Comparison of ENCODE assay signal across 23 mouse cellular contexts in genomic region chr2:119174866-119175265, GRCm38 (mm10). TPM values are rescaled to one million over a fixed set of nuclear protein-coding genes. Genes with fewer than 3 reads are reported as not detected.
A peak's percentile ranks its signal among the peaks of the same experiment; 100 is the strongest.
DNase-seq lines count a peak whose midpoint lies in the region; ATAC-seq and TF ChIP-seq lines count a peak whose summit lies in the region.
"Had no signal": no experiment of that assay in that cellular context is flagged by ENCODE, and none has a peak within 500 bp of the region (broad histone marks: within the 10 kb centered on the region; RNA-seq: fewer than 3 reads in every experiment).

No protein-coding gene starts in this region.

- DNase-seq in hindbrain, embryonic 11.5 days (ENCODE audit: low spot score) = no peak
- DNase-seq in Patski (ENCODE audit: low read depth, low spot score) = no peak
- no peak for DNase-seq in layer of hippocampus, postnatal 10 days (ENCODE audit: low spot score in 2 of 2)
- DNase-seq: adrenal gland, adult 8-10 months; cerebellum, adult 9-11 months; gastrocnemius, adult 2 months; liver, postnatal 0 days; thymus, adult 18-20 months had no signal

- ATAC-seq in hindbrain, embryonic 11.5 days (ENCODE audit: low FRiP score) = no peak
- ATAC-seq in hindbrain, embryonic 13.5 days (ENCODE audit: low FRiP score) = no peak
- ATAC-seq in neural tube, embryonic 12.5 days (ENCODE audit: low FRiP score, low read depth) = no peak
- no peak for ATAC-seq in neural tube, embryonic 15.5 days (ENCODE audit: low FRiP score)
- peak; percentile 16 for ATAC-seq in Patski
- no peak for ATAC-seq in stomach, embryonic 16.5 days (ENCODE audit: insufficient read depth, low FRiP score)
- ATAC-seq in activated CD4-positive, CD25-positive, alpha-beta regulatory T cell, adult 4 months = no peak
- ATAC-seq: inflammation-experienced regulatory T-cells, adult 6 months; liver, postnatal 0 days had no signal

- in situ Hi-C loops in Patski (cut with MboI; ENCODE audit: low pct_unique_long_range_greater_than_20kb) = no loop called here

- peaks cover 5% of the 10 kb centered on the region; the same call in 1 of the 2 replicates for H3K4me1 ChIP-seq in hindbrain, embryonic 11.5 days (replicated peaks; ENCODE audit: control insufficient read depth, insufficient read depth, low read length)
- peaks cover 39% of the 10 kb centered on the region for H3K4me1 ChIP-seq in hindbrain, embryonic 13.5 days (replicated peaks)
- peaks cover 32% of the 10 kb centered on the region for H3K4me1 ChIP-seq in neural tube, embryonic 12.5 days
- H3K4me1 ChIP-seq in neural tube, embryonic 15.5 days = peaks cover 31% of the 10 kb centered on the region
- H3K4me1 ChIP-seq in stomach, embryonic 16.5 days (ENCODE audit: control insufficient read depth, insufficient read depth, low read length) = peaks cover 15% of the 10 kb centered on the region; the same call in 1 of the 2 replicates

- H3K27me3 ChIP-seq in hindbrain, embryonic 11.5 days (ENCODE audit: control insufficient read depth, insufficient read depth, low read length) = no peaks in the 10 kb centered on the region
- H3K27me3 ChIP-seq in hindbrain, embryonic 13.5 days = peaks cover 3% of the 10 kb centered on the region; the same call in 1 of the 2 replicates
- no peaks in the 10 kb centered on the region for H3K27me3 ChIP-seq in neural tube, embryonic 12.5 days (replicated peaks)
- no peaks in the 10 kb centered on the region for H3K27me3 ChIP-seq in neural tube, embryonic 15.5 days (replicated peaks)
- no peaks in the 10 kb centered on the region for H3K27me3 ChIP-seq in Patski
- H3K27me3 ChIP-seq in stomach, embryonic 16.5 days (ENCODE audit: control insufficient read depth, insufficient read depth, low read length) = no peaks in the 10 kb centered on the region

- whole genome bisulfite sequencing in hindbrain, embryonic 11.5 days = 57% methylated on average over 14 of the region's 14 CpGs
- 57% methylated on average over 14 of the region's 14 CpGs for WGBS in hindbrain, embryonic 13.5 days
- 66% methylated on average over 14 of the region's 14 CpGs for WGBS in neural tube, embryonic 12.5 days
- WGBS in neural tube, embryonic 15.5 days = 63% methylated on average over 14 of the region's 14 CpGs
- WGBS in stomach, embryonic 16.5 days = 70% methylated on average over 14 of the region's 14 CpGs

- POLR2A ChIA-PET in Patski (lab: Charles Lee) = interaction anchor here (1.4 kb wide), 1 partner anchor 11 kb away, joined by 3 read pairs; no protein-coding TSS in a partner anchor

- H3K9ac ChIP-seq in hindbrain, embryonic 11.5 days (ENCODE audit: low read depth, low read length) = 0 out of 2 replicates have a peak overlapping the region, but pooled peaks have one; percentile 11
- no peak overlapping the region; the same call in 1 of the 2 replicates for H3K9ac ChIP-seq in hindbrain, embryonic 13.5 days
- 0 out of 2 replicates have a peak overlapping the region, but pooled peaks have one; percentile 17 for H3K9ac ChIP-seq in neural tube, embryonic 12.5 days
- no peak overlapping the region for H3K9ac ChIP-seq in neural tube, embryonic 15.5 days (replicated peaks)
- peak overlapping the region; percentile 13; the same call in 1 of the 2 replicates for H3K9ac ChIP-seq in stomach, embryonic 16.5 days (ENCODE audit: low read length)
- H3K9ac ChIP-seq: forebrain, embryonic 12.5 days; liver, postnatal 0 days had no signal

- H3K27ac ChIP-seq in hindbrain, embryonic 11.5 days (ENCODE audit: low read depth, low read length) = no peak overlapping the region
- no peak overlapping the region for H3K27ac ChIP-seq in hindbrain, embryonic 13.5 days
- H3K27ac ChIP-seq in neural tube, embryonic 12.5 days = no peak overlapping the region
- H3K27ac ChIP-seq in neural tube, embryonic 15.5 days (replicated peaks) = no peak overlapping the region
- H3K27ac ChIP-seq in stomach, embryonic 16.5 days (ENCODE audit: low read length) = peak overlapping the region; percentile 54; the same call in 1 of the 2 replicates
- H3K27ac ChIP-seq: forebrain, embryonic 12.5 days; gastrocnemius, adult 2 months had no signal

- H3K9me3 ChIP-seq in hindbrain, embryonic 11.5 days (ENCODE audit: control insufficient read depth, low read length) = no peaks in the 10 kb centered on the region
- no peaks in the 10 kb centered on the region for H3K9me3 ChIP-seq in hindbrain, embryonic 13.5 days
- no peaks in the 10 kb centered on the region for H3K9me3 ChIP-seq in neural tube, embryonic 12.5 days
- no peaks in the 10 kb centered on the region for H3K9me3 ChIP-seq in neural tube, embryonic 15.5 days (replicated peaks)
- H3K9me3 ChIP-seq in stomach, embryonic 16.5 days (replicated peaks; ENCODE audit: control insufficient read depth, low read length) = no peaks in the 10 kb centered on the region
- H3K9me3 ChIP-seq: forebrain, embryonic 12.5 days had no signal

- CTCF ChIA-PET in Patski (lab: Charles Lee) = interaction anchor here (0.9 to 7.0 kb wide), 4 partner anchors 9 to 21 kb away, joined by 3 to 41 read pairs (median 4); no protein-coding TSS in a partner anchor

- H3K4me2 ChIP-seq in hindbrain, embryonic 11.5 days (replicated peaks; ENCODE audit: low read depth, low read length) = no peak overlapping the region
- H3K4me2 ChIP-seq in hindbrain, embryonic 13.5 days = no peak overlapping the region
- no peak overlapping the region for H3K4me2 ChIP-seq in neural tube, embryonic 12.5 days (replicated peaks)
- no peak overlapping the region for H3K4me2 ChIP-seq in neural tube, embryonic 15.5 days
- H3K4me2 ChIP-seq in stomach, embryonic 16.5 days (ENCODE audit: low read depth, low read length) = no peak overlapping the region
- H3K4me2 ChIP-seq: forebrain, embryonic 12.5 days had no signal

- H3K36me3 ChIP-seq in hindbrain, embryonic 11.5 days (ENCODE audit: control insufficient read depth, insufficient read depth, low read length) = peaks cover 3% of the 10 kb centered on the region; the same call in 1 of the 2 replicates
- peaks cover 45% of the 10 kb centered on the region for H3K36me3 ChIP-seq in hindbrain, embryonic 13.5 days
- H3K36me3 ChIP-seq in neural tube, embryonic 12.5 days = peaks cover 24% of the 10 kb centered on the region
- peaks cover 24% of the 10 kb centered on the region for H3K36me3 ChIP-seq in neural tube, embryonic 15.5 days
- no peaks in the 10 kb centered on the region; the same call in 1 of the 2 replicates for H3K36me3 ChIP-seq in stomach, embryonic 16.5 days (ENCODE audit: control insufficient read depth, insufficient read depth, low read length)

- no peak overlapping the region for H3K4me3 ChIP-seq in hindbrain, embryonic 11.5 days (ENCODE audit: low read depth, low read length)
- no peak overlapping the region for H3K4me3 ChIP-seq in hindbrain, embryonic 13.5 days
- H3K4me3 ChIP-seq in neural tube, embryonic 12.5 days = no peak overlapping the region
- no peak overlapping the region for H3K4me3 ChIP-seq in neural tube, embryonic 15.5 days (replicated peaks)
- H3K4me3 ChIP-seq in stomach, embryonic 16.5 days (replicated peaks; ENCODE audit: low read length) = no peak overlapping the region
- H3K4me3 ChIP-seq: forebrain, embryonic 12.5 days; gastrocnemius, adult 2 months; layer of hippocampus, adult 2 months had no signal

- no peak for TF ChIP-seq CTCF in Patski (IDR thresholded peaks at IDR 0.05)

RNA-seq across cellular contexts. Expression of gene Gm14137, which starts 0.6 kb away (rescaled TPM):
- polyA plus RNA-seq in hindbrain, embryonic 11.5 days (2014; fragmentation: Nextera tagmentation; extraction: Ambion mirVana) = 0.32 and 0.33 TPM in 2 replicates
- 0.75 and 0.96 TPM in 2 replicates for polyA plus RNA-seq in hindbrain, embryonic 13.5 days (2015; fragmentation: Nextera tagmentation; extraction: Ambion mirVana)
- 0.86 and 0.91 TPM in 2 replicates for polyA plus RNA-seq in neural tube, embryonic 12.5 days (2016; fragmentation: Nextera tagmentation; extraction: Ambion mirVana)
- 0.69 and 0.78 TPM in 2 replicates for polyA plus RNA-seq in neural tube, embryonic 15.5 days (2015; fragmentation: Nextera tagmentation; extraction: Ambion mirVana)
- 6.4 TPM for polyA plus RNA-seq in Patski (2021)
- 3.6 and 5.9 TPM in 2 replicates for polyA plus RNA-seq in stomach, embryonic 16.5 days (2015; fragmentation: Nextera tagmentation; extraction: Ambion mirVana)
- total RNA-seq in layer of hippocampus, postnatal 10 days (2021) = under 1 TPM in 1 of 2 experiments, not detected in 1; 0.13 TPM
- under 1 TPM; 0.29 to 0.70 TPM for polyA plus RNA-seq in activated CD4-positive, CD25-positive, alpha-beta regulatory T cell, adult 4 months (2017; shearing (Covaris generic))
- total RNA-seq: gastrocnemius, adult 2 months; hematopoietic stem cell, adult 5-6 weeks; layer of hippocampus, adult 2 months; left cerebral cortex, adult 18-20 months; left cerebral cortex, postnatal 4 days; liver, adult 2 months; megakaryocyte, adult 5-6 weeks; MEL had no signal
- polyA plus RNA-seq: liver, adult 2 months; urinary bladder, adult 2 months had no signal

RNA-seq across cellular contexts. Expression of gene Gchfr, which starts 7.3 kb away (rescaled TPM):
- 4.9 and 5.4 TPM in 2 replicates for polyA plus RNA-seq in hindbrain, embryonic 11.5 days (2014; fragmentation: Nextera tagmentation; extraction: Ambion mirVana)
- polyA plus RNA-seq in hindbrain, embryonic 13.5 days (2015; fragmentation: Nextera tagmentation; extraction: Ambion mirVana) = 9.3 and 14.7 TPM in 2 replicates
- 3.5 TPM in 2 replicates for polyA plus RNA-seq in neural tube, embryonic 12.5 days (2016; fragmentation: Nextera tagmentation; extraction: Ambion mirVana)
- 4.6 TPM in 2 replicates for polyA plus RNA-seq in neural tube, embryonic 15.5 days (2015; fragmentation: Nextera tagmentation; extraction: Ambion mirVana)
- polyA plus RNA-seq in Patski (2021) = 27.5 TPM
- polyA plus RNA-seq in stomach, embryonic 16.5 days (2015; fragmentation: Nextera tagmentation; extraction: Ambion mirVana) = 5.9 and 9.9 TPM in 2 replicates
- total RNA-seq in layer of hippocampus, postnatal 10 days (2021) = under 1 TPM in 1 of 2 experiments, not detected in 1; 0.62 TPM
- polyA plus RNA-seq in activated CD4-positive, CD25-positive, alpha-beta regulatory T cell, adult 4 months (2017; shearing (Covaris generic)) = not detected
- total RNA-seq: gastrocnemius, adult 2 months; layer of hippocampus, adult 2 months; left cerebral cortex, postnatal 4 days; megakaryocyte, adult 5-6 weeks; MEL had no signal

RNA-seq across cellular contexts. Expression of gene Rmdn3, which starts 18.0 kb away (rescaled TPM):
- polyA plus RNA-seq in hindbrain, embryonic 11.5 days (2014; fragmentation: Nextera tagmentation; extraction: Ambion mirVana) = 43.6 and 45.7 TPM in 2 replicates
- 44.3 and 47.3 TPM in 2 replicates for polyA plus RNA-seq in hindbrain, embryonic 13.5 days (2015; fragmentation: Nextera tagmentation; extraction: Ambion mirVana)
- polyA plus RNA-seq in neural tube, embryonic 12.5 days (2016; fragmentation: Nextera tagmentation; extraction: Ambion mirVana) = 43.1 TPM in 2 replicates
- 47.7 and 49.0 TPM in 2 replicates for polyA plus RNA-seq in neural tube, embryonic 15.5 days (2015; fragmentation: Nextera tagmentation; extraction: Ambion mirVana)
- polyA plus RNA-seq in Patski (2021) = 31.7 TPM
- polyA plus RNA-seq in stomach, embryonic 16.5 days (2015; fragmentation: Nextera tagmentation; extraction: Ambion mirVana) = 42.9 and 45.2 TPM in 2 replicates
- total RNA-seq in layer of hippocampus, postnatal 10 days (2021) = 10 to 100 TPM; 43.0 to 51.9 TPM
- 10 to 100 TPM; 10.5 to 15.3 TPM for polyA plus RNA-seq in activated CD4-positive, CD25-positive, alpha-beta regulatory T cell, adult 4 months (2017; shearing (Covaris generic))

RNA-seq across cellular contexts. Expression of gene Zfyve19, which starts 33.6 kb away (rescaled TPM):
- 42.9 and 46.2 TPM in 2 replicates for polyA plus RNA-seq in hindbrain, embryonic 11.5 days (2014; fragmentation: Nextera tagmentation; extraction: Ambion mirVana)
- polyA plus RNA-seq in hindbrain, embryonic 13.5 days (2015; fragmentation: Nextera tagmentation; extraction: Ambion mirVana) = 57.5 and 59.7 TPM in 2 replicates
- polyA plus RNA-seq in neural tube, embryonic 12.5 days (2016; fragmentation: Nextera tagmentation; extraction: Ambion mirVana) = 46.5 and 49.3 TPM in 2 replicates
- 64.2 and 68.0 TPM in 2 replicates for polyA plus RNA-seq in neural tube, embryonic 15.5 days (2015; fragmentation: Nextera tagmentation; extraction: Ambion mirVana)
- polyA plus RNA-seq in Patski (2021) = 40.4 TPM
- polyA plus RNA-seq in stomach, embryonic 16.5 days (2015; fragmentation: Nextera tagmentation; extraction: Ambion mirVana) = 51.6 and 55.2 TPM in 2 replicates
- total RNA-seq in layer of hippocampus, postnatal 10 days (2021) = 10 to 100 TPM; 38.4 to 46.9 TPM
- polyA plus RNA-seq in activated CD4-positive, CD25-positive, alpha-beta regulatory T cell, adult 4 months (2017; shearing (Covaris generic)) = 10 to 100 TPM; 31.4 to 44.0 TPM

RNA-seq across cellular contexts. Expression of gene Dnajc17, which starts 33.7 kb away (rescaled TPM):
- 22.0 and 22.2 TPM in 2 replicates for polyA plus RNA-seq in hindbrain, embryonic 11.5 days (2014; fragmentation: Nextera tagmentation; extraction: Ambion mirVana)
- polyA plus RNA-seq in hindbrain, embryonic 13.5 days (2015; fragmentation: Nextera tagmentation; extraction: Ambion mirVana) = 25.0 and 27.3 TPM in 2 replicates
- polyA plus RNA-seq in neural tube, embryonic 12.5 days (2016; fragmentation: Nextera tagmentation; extraction: Ambion mirVana) = 24.9 and 27.2 TPM in 2 replicates
- polyA plus RNA-seq in neural tube, embryonic 15.5 days (2015; fragmentation: Nextera tagmentation; extraction: Ambion mirVana) = 23.9 and 26.1 TPM in 2 replicates
- 18.6 TPM for polyA plus RNA-seq in Patski (2021)
- 13.8 and 16.7 TPM in 2 replicates for polyA plus RNA-seq in stomach, embryonic 16.5 days (2015; fragmentation: Nextera tagmentation; extraction: Ambion mirVana)
- 10 to 100 TPM; 19.0 to 22.6 TPM for total RNA-seq in layer of hippocampus, postnatal 10 days (2021)
- polyA plus RNA-seq in activated CD4-positive, CD25-positive, alpha-beta regulatory T cell, adult 4 months (2017; shearing (Covaris generic)) = 10 to 100 TPM; 21.8 to 29.0 TPM

Comparison
In these comparisons a context has a peak if more than half of its experiments do, and no peak if none do; other contexts are left out.
1. H3K9ac ChIP-seq: peak in hindbrain, embryonic 11.5 days (single experiment), neural tube, embryonic 12.5 days (single experiment) and stomach, embryonic 16.5 days (single experiment); none in hindbrain, embryonic 13.5 days (single experiment) and neural tube, embryonic 15.5 days (single experiment).